Mouse (Mus musculus) spleen, postnatal 10 days (tissue): ENCODE measurements around the gene Cd300lf.

ENCODE experiments used
- DNase-seq, 2 experiments: peaks; one replicate each; pipeline ENCODE4 v3.0.0; 2021 to 2022; ENCODE audit warnings: low spot score in 2 of 2

The Cd300lf gene

DNA sequence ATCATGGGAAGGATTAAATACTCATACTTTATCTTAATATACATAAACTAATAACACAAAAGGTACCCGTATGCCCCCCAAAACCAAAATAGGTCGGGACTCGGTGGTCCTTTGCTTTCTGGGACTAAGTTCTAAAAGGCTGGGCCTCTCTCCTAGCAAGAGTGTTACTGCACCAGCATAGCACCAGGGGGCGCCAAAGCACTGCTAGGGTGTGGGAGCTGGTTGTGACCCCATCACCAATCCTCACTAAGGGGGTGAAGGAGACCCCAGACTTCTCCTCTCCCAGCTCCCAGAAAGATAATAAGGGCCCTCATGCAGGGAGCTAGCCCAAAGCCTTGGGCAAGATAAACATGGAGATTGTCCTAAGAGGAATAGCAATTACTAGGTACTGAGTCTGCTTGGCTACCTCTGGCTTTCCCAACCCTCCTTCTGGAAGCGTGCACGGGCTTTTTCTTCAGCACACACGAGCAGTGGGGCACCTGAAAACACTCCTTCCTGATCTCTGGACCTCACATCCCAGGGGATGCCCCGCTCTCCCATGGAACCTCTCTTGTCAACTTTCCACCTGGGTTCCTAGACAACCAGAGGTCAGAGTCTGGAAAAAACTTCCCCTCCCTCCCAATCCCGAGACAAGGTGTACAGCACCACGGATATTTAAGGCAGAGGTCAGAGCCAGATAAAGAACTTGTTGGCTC lies 27.2 kb upstream of the Cd300lf start:
- peak; percentile 78 to 90 for DNase-seq

DNA sequence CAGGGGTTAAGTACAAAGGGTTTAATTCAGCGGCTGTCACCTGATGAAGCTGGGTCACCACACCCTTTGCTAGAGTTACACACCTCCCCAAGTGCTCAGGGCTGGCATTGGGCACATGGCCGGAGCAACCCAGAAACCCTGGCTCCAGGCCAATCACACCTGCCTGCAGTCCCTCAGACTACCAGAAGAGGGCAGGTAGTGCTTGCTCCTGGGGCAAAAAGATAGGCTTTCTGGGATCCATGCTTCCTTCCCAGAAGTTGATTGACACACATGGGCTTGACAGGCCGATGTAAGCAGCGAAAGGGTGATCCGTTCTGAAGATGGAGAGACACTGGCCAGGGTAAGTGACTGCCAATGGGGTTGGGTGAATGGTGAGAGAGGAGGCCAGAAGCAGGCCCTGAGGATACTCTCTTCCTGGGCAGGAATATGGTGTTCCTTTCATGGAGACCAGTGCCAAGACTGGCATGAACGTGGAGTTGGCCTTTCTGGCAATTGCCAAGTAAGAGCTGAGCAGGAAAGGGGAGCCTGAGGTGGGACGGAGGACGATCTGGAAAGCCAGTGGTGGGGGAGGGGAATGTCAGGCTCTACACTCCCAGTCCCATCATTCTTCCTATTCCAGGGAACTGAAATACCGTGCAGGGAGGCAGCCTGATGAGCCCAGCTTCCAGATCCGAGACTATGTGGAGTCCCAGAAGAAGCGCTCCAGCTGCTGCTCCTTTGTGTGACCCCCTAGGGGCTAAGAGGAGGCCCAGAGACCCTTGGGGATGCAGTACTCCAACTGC lies 26.4 kb upstream of the Cd300lf start:
- DNase-seq: peak; percentile 81 to 83

DNA sequence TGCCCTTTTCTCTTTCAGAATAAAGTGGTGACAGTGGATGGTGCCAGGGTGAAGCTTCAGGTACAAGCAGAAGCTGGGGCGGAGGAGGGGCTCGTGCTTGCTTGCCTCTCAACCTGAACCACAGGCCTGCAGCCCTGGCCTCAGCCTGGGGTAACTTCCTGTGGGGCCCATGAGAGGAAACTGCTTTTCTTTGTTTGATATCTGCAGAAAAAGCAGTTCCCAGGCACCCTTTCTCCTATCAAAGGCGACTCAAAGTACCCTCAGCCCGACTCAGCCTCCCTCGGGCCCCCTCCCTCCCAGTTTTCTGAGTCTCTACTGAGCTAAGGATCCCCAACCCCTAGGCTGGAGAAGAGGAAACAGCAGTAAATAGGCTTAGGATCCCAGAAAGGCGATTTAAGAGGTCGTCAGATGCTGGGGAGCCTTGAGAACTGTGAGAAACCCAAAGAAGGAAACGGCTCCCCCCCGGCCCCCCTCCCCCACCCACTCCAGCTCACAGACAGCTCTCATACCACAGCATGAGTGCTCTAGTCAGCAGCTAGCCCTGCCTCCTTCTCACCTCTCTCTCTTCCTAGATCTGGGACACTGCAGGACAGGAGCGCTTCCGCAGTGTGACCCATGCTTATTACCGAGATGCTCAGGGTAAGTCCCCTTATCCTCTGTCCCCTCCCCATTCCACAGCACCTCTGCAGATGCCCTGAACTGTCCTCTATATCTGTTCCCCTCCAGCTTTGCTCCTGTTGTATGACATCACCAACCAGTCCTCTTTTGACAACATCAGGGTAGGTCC lies 24.3 kb upstream of the Cd300lf start:
- peak; percentile 35 to 70 for DNase-seq

DNA sequence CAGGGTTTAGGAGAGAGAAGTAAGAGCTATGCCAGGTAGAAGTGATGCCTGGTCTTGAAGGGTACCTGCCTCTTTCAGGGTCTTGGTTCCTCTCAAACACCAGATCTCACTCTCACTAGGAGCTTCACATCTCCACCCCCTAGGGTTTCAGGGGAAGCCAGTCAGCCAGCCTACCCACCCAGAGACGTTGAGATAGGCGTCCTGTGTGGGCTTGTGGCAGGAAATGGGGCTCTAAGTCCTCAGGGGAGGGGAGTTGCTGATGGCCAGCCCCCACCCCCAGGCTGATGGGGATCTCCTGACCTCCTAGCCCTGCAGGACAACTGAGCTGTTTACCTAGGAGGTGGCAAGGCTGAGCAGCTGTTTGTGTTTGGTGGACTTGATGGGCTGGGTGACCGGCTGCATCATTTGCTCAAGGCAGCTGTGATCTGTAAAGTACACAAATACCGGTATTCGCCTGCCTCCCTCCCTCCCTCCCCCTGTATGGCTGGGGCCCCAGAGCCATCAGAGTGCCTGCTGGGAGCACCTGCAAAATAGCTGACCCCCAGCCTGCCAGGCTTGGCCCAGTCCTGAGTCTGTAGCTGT lies 21.4 kb upstream of the Cd300lf start:
- DNase-seq: peak in 1 of 2 experiments; percentile 27

DNA sequence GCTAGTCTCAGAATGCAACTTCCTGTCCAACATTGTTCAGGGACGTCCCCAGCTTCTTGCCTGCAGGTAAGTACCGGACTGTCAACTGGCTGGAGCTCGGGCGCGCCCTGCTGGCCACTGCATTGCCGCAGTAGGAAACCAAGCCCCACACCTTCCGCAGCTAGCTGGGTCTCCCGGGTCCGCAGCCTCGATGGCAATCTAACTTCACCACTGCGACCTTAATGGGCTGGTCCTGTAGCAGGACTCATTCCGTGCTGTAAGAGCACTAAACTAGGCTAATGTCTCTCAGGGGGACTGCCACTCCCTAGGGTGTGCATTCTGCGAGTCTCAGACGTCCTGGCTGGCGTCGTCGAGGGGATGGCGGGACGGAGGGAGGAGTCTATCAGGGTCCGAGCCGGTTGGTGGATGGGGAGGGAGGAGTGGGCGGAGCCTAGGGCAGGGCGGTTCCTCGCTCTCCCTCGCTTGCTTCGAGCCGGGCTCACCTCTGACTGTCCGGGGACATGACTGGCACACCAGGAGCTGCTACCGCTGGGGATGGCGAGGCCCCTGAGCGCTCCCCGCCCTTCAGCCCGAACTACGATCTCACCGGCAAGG lies 20.0 kb upstream of the Cd300lf start:
- DNase-seq: peak; percentile 67 to 89

DNA sequence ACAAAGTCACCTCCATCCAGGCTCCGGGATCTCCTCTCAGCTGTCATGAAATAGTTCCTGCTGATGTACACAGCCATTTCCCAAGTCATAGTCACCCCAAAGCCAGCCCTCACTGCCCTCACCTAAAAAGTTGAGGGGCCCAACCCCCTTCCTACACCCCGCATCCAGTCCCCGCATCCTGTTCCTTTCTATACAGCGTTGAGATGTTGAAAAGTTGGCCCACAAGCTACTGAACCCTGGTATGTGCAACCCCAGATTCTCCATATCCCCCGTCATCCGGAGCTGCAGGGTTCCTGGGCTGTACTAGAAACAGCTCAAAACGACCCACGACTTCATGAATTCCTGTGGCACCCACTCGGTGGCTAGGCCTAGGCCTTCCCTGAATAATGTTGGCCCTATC lies 19.3 kb upstream of the Cd300lf start:
- DNase-seq: no peak

DNA sequence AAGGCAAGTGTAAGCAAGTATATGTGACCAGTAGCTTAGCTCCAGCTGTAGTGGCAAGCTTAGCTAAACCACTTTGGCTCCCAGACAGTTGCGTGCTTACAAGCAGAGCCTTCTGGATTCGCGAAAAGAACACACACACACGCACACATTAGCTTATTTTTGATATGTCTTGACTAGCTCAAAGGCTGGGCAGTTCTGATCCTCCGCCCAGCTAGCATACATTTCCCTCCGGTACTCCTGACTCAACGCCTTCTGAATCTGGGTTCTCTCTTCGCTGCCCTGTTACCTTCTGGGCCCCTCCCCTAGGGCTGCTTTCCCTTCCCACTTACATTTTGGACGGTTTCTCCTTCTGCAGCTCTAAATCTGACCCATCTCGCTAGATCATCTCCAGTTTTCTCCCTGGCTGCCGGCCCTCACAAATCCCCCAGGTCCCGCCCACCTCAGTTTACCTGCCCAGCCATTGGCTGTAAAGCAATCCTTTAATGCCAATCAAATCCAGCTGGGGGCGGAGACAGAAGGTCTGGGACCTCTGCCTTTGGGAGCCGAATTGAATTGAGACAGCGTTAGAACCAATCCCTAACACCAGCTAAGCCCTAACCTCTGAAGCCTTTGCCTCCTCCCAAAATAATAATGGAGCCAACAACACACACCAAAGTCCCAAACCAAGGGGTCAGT lies 18.1 kb upstream of the Cd300lf start:
- DNase-seq: no peak

DNA sequence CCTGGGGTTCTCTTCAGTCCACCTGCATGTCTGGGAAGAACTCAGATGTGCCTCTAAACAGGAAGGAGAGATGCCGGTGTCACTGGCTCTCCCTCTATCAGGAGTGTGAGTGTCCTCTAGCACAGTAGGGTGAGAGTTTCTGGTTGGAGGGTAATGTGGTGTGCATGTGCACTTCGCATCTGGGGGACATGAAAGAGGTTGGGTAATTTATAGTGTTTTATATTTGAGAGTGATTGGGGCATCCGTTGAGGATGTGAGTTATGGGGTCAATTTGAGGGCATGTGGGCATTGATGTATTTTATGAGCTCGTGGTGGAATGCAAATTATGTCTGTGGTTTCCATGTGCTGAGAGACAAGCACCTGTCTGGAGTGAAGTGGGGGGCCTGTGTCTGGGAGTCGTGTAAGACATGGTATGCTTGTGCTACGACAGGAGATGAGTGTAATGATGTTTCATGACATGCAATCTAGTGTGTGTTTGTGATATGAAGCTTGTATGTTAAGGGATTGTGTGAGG lies 17.0 kb upstream of the Cd300lf start:
- no peak for DNase-seq

DNA sequence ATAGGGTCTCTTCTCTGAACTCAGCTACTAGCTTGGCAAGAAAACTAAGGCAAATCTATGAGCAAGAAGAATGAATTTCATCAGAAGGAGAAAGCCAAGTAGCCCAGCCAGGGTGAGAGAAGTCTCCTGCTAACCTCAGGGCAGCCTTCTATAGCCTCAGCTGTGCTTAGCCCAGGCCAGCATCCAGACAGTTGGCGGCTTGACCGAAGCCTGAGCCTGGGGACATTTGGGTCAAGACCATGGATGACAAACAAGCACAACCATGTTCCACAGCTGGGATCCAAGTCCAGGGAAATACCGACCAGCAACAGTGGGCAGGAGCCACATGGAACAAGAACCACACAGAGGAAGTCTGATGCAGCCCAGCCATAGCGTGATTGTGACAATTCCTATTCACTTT lies 14.0 kb upstream of the Cd300lf start:
- no peak for DNase-seq

DNA sequence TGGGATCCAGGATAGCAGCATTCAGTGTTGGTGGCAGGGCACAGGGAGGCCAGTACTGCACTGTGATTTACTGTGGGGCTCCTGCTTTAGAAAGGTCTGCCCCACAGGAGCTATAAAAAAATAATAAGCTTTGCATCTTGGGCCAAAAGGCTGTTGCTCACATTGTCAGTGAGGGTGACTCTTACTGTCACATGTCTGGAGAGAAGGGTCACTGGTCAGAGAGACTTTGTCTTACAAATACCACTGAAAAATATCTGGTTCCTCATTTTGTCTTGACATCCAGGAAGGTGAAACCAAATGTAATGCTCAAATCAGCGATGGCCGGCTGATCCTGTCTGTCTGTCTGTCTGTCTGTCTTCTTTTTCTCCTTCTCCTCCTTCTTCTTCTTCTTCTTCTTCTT lies 8.2 kb upstream of the Cd300lf start:
- no peak for DNase-seq

DNA sequence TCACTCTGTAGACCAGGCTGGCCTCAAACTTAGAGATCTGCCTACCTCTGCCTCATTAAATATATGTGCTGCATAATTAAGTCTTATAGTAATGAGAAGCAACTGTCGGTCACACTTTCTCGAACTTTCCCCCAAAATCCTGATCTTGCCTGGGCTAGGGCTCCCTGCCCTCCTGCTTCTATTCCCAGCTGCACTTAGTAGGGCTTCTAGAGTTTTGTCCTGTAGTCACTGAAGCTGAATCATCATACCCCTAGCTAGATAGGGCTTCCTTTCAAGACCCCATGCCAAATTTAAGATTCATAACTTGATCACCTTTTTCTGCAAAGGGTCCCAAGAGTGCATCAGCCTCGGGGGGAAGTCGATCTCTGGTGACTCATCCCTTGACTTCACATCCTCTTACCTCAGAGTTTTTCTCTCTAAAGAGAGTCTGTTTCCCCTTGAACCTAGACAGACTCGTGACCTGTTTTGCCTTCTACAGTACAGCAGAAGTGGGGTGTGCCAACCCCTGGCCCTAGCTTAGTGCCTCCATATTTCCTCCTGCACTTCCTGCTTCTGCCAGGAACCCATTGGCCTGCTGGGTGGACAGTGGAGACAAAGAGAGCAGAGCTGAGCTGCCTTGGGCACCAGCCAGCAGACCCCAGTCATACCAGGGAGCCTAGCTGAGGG lies 4.9 kb upstream of the Cd300lf start:
- DNase-seq: peak in 1 of 2 experiments; percentile 22

DNA sequence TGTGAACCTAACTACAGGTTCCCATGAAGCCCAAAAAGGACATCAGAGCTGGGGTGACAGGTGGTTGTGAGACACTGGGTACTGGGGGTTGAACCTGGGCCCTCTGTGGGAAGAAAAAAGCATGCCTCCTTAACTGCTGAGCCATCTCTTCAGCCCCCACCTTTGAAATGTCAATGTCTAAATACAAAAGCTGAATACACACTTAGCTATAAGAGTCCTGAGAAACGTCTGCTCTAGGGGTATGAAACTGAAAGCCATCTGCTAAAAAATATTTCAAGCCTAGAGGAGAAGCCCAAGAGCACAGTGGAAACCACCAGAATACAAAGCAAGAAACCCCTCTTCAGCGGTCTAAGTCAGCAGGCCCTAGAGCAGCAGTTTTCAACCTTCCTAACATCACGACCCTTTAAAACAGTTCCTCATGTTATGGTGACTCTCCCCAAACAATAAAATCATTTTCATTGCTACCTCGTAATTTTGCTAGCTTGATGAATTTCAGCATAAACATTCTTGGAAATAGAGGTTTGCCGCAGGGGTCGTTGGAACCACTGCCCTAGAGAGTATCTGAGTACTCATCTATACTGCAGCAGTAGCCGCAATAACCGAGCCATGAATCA lies 1.9 kb downstream of the Cd300lf start:
- no peak for DNase-seq

DNA sequence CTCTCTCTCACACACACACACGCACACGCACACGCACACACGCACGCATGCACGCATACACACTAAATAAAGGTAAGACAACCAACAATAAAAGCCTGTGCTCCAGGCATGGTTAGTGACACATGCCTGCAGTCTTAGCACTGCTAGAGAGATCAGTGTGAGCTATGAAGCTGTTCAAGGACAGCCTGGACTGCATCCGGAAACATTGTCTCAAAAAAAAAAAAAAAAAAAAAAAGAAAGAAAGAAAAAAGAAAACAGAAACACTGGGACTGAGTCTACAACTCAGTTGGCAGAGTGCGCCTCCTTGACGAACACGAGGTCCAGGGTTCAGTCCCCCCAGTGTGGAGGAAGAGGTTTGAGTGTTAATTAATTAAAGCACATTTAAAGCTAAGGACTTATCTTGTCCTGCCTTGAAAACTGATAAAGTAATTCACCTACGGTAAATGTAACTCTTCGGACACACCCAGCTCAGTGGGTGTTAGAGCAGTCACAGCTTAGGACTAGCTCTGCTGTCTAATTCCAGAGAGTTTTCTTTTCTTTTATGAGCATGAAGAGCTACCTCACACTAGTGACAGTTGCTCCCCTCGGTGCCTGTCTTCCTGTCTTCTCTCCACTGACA lies 4.2 kb downstream of the Cd300lf start:
- DNase-seq: no peak

DNA sequence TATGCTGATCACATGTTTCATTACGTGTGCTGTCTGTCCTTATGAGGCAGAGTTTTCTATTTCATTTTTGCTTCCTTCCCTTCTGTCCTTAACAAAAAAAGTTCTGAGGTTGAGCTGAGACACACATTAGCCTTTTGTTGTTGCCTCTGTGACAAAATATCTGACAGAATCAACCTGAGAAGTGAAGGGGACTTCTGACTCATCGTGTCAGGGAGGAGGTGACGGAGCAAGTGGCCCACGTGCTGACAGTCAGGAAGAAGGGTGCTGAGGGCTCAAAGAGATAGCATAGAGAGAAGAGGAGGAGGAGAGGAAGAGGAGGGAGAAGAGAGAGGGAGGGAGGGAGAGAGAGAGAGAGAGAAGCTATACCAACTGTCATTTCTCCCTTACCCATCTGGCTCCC lies 5.3 kb downstream of the Cd300lf start:
- no peak for DNase-seq

DNA sequence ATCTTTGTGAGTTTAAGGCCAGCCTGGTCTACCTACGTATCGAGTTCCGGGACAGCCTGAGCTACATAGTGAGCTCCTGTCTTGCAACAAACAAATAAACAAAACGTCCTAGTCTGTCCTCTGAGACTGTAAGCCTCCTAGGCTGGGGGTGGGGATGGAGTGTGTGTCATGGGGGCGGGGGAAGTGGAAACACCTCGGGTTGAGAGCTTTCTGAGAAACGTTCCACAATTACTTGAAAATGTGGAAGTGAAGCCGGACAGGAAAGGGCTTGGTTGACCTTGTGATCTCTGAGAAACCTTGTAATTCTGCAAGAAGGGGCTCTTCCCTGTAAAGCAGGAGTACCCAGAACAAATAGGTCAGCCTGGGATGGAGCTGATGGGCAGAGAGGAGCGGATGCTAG lies 14.4 kb downstream of the Cd300lf start:
- no peak for DNase-seq

DNA sequence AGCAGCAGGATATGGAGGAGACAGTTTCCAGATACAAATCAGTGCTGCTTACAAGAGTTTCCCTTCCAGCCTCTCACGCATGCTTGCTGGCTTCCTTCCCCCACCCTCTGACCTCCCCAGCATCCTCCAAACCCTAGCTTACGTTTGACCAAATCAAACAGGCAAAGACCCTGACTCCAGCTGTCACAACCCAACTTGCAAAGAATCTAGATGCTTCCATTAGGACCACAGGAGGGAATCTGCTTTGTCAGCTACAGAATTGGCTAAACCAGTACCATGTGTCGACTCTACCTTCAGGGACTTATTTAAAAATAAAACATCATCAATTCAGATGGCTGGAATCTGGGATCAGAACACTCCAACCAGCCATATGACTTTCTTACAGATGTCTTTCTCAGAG lies 21.6 kb downstream of the Cd300lf start:
- no peak for DNase-seq

DNA sequence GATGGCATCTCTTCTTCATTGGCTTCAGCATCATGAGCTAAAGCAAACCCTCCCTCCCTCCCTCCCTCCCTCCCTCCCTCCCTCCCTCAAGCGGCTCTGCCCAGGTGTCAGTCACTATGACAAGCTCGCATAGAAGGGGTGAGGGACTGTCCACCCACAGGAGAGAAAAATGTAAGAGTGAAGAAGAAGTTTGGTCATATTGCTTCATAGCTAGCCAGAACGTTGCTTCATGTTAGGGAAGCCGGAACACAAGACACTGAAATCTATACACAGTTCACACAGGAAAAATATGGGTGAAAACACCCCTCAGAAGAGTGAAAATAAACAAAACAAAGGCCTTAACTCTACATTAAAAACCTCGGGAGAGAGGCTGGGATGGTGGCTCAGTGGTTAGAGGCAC lies 23.5 kb downstream of the Cd300lf start:
- no peak for DNase-seq

DNA sequence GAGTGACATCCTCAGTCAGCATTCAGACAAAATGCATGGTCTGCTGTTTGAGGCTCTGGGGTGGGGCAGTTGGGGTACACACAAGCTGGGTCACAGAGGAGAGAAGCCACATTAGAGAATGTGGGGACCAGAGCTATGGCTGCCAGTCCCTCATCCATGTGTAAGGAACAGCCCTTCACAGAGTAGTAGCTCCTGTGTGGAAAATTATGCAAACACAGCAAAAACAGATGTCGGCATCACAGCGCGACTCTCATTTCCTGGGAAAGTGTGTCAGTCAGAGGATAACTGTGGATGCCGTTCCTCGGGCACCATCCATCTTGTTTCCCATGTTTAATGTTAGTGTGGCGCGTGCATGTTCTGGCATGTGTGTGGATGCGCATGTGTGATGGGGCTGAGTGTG lies 25.6 kb downstream of the Cd300lf start:
- DNase-seq: no peak

DNA sequence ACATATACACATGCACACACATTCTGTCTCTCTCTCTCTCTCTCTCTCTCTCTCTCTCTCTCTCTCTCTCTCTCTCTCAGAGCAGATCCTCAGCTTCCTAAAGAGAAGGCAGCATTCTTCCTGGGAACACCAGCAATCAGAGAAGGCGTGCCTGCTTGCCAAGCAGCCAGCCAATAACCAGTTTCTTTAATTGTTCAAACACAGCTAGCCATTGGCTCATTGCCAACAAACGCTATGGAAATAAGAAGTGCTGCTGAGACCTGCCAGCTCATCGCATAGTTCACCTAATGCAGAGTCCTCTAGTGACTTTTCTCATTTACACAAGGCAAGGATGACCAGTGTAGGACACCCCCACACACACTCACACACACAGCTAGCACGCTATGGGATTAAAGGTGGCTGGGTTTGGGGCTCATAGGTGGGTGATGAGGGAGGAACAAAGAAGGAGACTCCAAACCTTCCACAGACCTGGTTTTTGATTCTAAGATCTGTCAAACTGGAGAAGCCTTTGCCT lies 26.3 kb downstream of the Cd300lf start:
- DNase-seq: no peak
